ENCODE assay signal across 8 mouse cellular contexts in the genomic region with DNA sequence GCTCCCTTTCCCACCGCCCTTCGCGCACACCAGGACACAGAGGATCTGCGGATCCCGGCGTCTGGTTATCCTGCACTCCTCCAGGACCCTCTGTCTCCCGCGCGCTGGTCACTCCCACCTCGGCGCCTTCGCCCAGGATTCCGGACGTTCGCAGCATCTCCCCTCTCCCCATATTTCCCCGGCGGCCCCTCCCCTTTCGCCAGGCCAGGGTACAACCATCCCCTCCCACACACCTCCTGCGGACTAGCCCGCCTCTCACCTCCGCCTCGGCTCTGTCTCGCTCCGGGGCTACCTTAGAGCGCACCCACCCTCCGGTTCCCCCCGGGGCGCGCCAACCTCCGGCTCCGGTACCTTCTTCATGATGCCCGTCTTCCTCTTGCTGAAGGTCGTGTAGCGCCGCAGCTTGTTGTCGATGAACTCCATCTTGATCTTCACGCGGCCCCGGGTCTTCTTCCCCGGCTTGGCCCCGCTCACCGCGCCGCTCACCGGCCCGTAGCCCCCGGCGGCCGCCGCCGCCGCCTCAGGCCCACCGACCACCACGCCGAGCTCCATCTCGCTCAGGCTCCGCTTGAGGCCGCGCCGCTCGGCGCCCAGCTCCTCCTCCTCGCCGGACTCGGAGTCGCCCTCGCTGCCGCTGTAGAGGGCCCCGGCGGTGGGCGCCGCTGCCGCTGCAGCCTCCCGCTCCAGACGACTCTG. TPM values are rescaled to one million over a fixed set of nuclear protein-coding genes. Genes with fewer than 3 reads are reported as not detected.
DNase-seq lines count a peak whose midpoint lies in the region; ATAC-seq and TF ChIP-seq lines count a peak whose summit lies in the region.

No protein-coding gene starts in this region.

- peak; percentile 0; the same call in 1 of the 2 replicates for ATAC-seq in heart, embryonic 16.5 days (replicated peaks; ENCODE audit: extremely low read depth, insufficient read depth, low FRiP score)
- no peak for ATAC-seq in limb, embryonic 12.5 days (ENCODE audit: insufficient number of reproducible peaks, insufficient read depth, low FRiP score, low TSS enrichment, low read depth)
- ATAC-seq in midbrain, embryonic 15.5 days (replicated peaks), result peak; percentile 1; the same call in 1 of the 2 replicates

- DNase-seq in adrenal gland, adult (ENCODE audit: inconsistent age in 2 of 2, low spot score in 1 of 2), result peak; percentile 67 to 88
- DNase-seq in adrenal gland, adult 8-10 months, result no peak
- peak; percentile 45 for DNase-seq in MEL (ENCODE audit: low read depth, low spot score)
- peak; percentile 64 for DNase-seq in embryo, embryonic 10.5 days (ENCODE audit: low spot score)
- peak; percentile 66 for DNase-seq in testis, postnatal 14 days (ENCODE audit: low spot score)

- H3K27me3 ChIP-seq in MEL (ENCODE audit: control insufficient read depth in 1 of 2, insufficient read depth in 2 of 2, low read length in 2 of 2), result no peaks in the 10 kb centered on the region
- no peaks in the 10 kb centered on the region for H3K27me3 ChIP-seq in heart, embryonic 16.5 days (ENCODE audit: control insufficient read depth, insufficient read depth, low read length)
- no peaks in the 10 kb centered on the region for H3K27me3 ChIP-seq in limb, embryonic 12.5 days
- H3K27me3 ChIP-seq in midbrain, embryonic 15.5 days (replicated peaks), result no peaks in the 10 kb centered on the region

- TF ChIP-seq RAD21 in MEL (IDR thresholded peaks at IDR 0.05; ENCODE audit: low read depth, low read length), result no peak

- no peak for TF ChIP-seq POLR2A in MEL (IDR thresholded peaks at IDR 0.05; ENCODE audit: control insufficient read depth in 1 of 2, insufficient read depth in 1 of 2, low read depth in 1 of 2, low read length in 2 of 2, poor library complexity in 1 of 2)

- peak overlapping the region; percentile 78 for H3K4me2 ChIP-seq in heart, embryonic 16.5 days (ENCODE audit: low read depth, low read length)
- peak overlapping the region; percentile 93 for H3K4me2 ChIP-seq in limb, embryonic 12.5 days
- H3K4me2 ChIP-seq in midbrain, embryonic 15.5 days, result peak overlapping the region; percentile 92

- TF ChIP-seq CTCF in MEL (IDR thresholded peaks at IDR 0.05 in 2 of 3, conservative IDR thresholded peaks at IDR 0.05 in 1 of 3; ENCODE audit: control insufficient read depth in 1 of 3, insufficient read depth in 1 of 3, low read depth in 2 of 3, low read length in 3 of 3, poor library complexity in 1 of 3, severe bottlenecking in 1 of 3), result no peak

- 0 out of 2 replicates have a peak overlapping the region, but pooled peaks have one; percentile 27 for H3K27ac ChIP-seq in MEL (ENCODE audit: control insufficient read depth, low read depth, low read length)
- H3K27ac ChIP-seq in heart, embryonic 16.5 days (ENCODE audit: low read length), result peak overlapping the region; percentile 97
- peak overlapping the region; percentile 92 for H3K27ac ChIP-seq in limb, embryonic 12.5 days
- peak overlapping the region; percentile 91 for H3K27ac ChIP-seq in midbrain, embryonic 15.5 days

- peak overlapping the region; percentile 74 to 82 for H3K4me3 ChIP-seq in MEL (ENCODE audit: control insufficient read depth in 1 of 2, insufficient read depth in 1 of 2, low read depth in 2 of 2, low read length in 2 of 2)
- peak overlapping the region; percentile 96 for H3K4me3 ChIP-seq in heart, embryonic 16.5 days (ENCODE audit: low read length)
- peak overlapping the region; percentile 99 for H3K4me3 ChIP-seq in limb, embryonic 12.5 days (replicated peaks)
- H3K4me3 ChIP-seq in midbrain, embryonic 15.5 days, result peak overlapping the region; percentile 89

- peaks cover 2 to 14% of the 10 kb centered on the region in 2 experiments; a peak in 3 of 4 replicates for H3K4me1 ChIP-seq in MEL (ENCODE audit: control insufficient read depth in 1 of 2, insufficient read depth in 2 of 2, low read length in 2 of 2)
- H3K4me1 ChIP-seq in heart, embryonic 16.5 days (ENCODE audit: control insufficient read depth, insufficient read depth, low read length), result peaks cover 30% of the 10 kb centered on the region
- peaks cover 42% of the 10 kb centered on the region for H3K4me1 ChIP-seq in limb, embryonic 12.5 days (replicated peaks)
- peaks cover 37% of the 10 kb centered on the region for H3K4me1 ChIP-seq in midbrain, embryonic 15.5 days

- H3K9ac ChIP-seq in MEL (ENCODE audit: control insufficient read depth, low read depth, low read length, poor library complexity, severe bottlenecking), result peak overlapping the region; percentile 99
- peak overlapping the region; percentile 100 for H3K9ac ChIP-seq in heart, embryonic 16.5 days (ENCODE audit: low read length)
- H3K9ac ChIP-seq in limb, embryonic 12.5 days (replicated peaks), result peak overlapping the region; percentile 99
- peak overlapping the region; percentile 91 for H3K9ac ChIP-seq in midbrain, embryonic 15.5 days

- peaks cover 0 to 9% of the 10 kb centered on the region in 2 experiments; a peak in 3 of 4 replicates for H3K36me3 ChIP-seq in MEL (ENCODE audit: control insufficient read depth in 1 of 2, insufficient read depth in 2 of 2, low read length in 2 of 2)
- H3K36me3 ChIP-seq in heart, embryonic 16.5 days (ENCODE audit: control insufficient read depth, insufficient read depth), result peaks cover 20% of the 10 kb centered on the region
- peaks cover 23% of the 10 kb centered on the region for H3K36me3 ChIP-seq in limb, embryonic 12.5 days
- H3K36me3 ChIP-seq in midbrain, embryonic 15.5 days (replicated peaks), result peaks cover 13% of the 10 kb centered on the region

- WGBS in heart, embryonic 16.5 days, result under 1% methylated on average over 75 of the region's 75 CpGs
- under 1% methylated on average over 72 of the region's 75 CpGs for WGBS in limb, embryonic 12.5 days
- WGBS in midbrain, embryonic 15.5 days, result under 1% methylated on average over 70 of the region's 75 CpGs

- H3K9me3 ChIP-seq in MEL (replicated peaks; ENCODE audit: insufficient read depth, low read length), result no peaks in the 10 kb centered on the region
- H3K9me3 ChIP-seq in heart, embryonic 16.5 days (replicated peaks; ENCODE audit: control insufficient read depth, low read length), result no peaks in the 10 kb centered on the region
- H3K9me3 ChIP-seq in limb, embryonic 12.5 days, result no peaks in the 10 kb centered on the region
- H3K9me3 ChIP-seq in midbrain, embryonic 15.5 days, result no peaks in the 10 kb centered on the region

- H3K79me2 ChIP-seq in MEL (ENCODE audit: control insufficient read depth, insufficient read depth, low read length, poor library complexity), result peaks cover 26% of the 10 kb centered on the region

- TF ChIP-seq EP300 in MEL (IDR thresholded peaks at IDR 0.05; ENCODE audit: low read depth in 1 of 2, low read length in 2 of 2), result no peak

TF ChIP-seq in MEL, 35 proteins besides CTCF, POLR2A, EP300 and RAD21:
- TF ChIP-seq MAZ (IDR thresholded peaks at IDR 0.05; ENCODE audit: low read depth, low read length) (no peak), GABPA (IDR thresholded peaks at IDR 0.05; ENCODE audit: low read depth, low read length) (no peak), UBTF (IDR thresholded peaks at IDR 0.05; ENCODE audit: borderline replicate concordance, insufficient read depth, low read depth, low read length) (0 out of 2 replicates have a peak, but pooled peaks have one; percentile 85), MYC (IDR thresholded peaks at IDR 0.05; ENCODE audit: low read depth, low read length) (no peak)

RNA-seq across cellular contexts. Expression of a gene that starts 0.8 kb away (rescaled TPM):
- total RNA-seq in adrenal gland, adult 8-10 months (2022), result 10 to 100 TPM; 34.0 to 42.0 (median 37.2) TPM
- total RNA-seq in MEL (2012; rRNA removed), result 38.9 and 43.9 TPM in 2 replicates
- polyA plus RNA-seq in MEL (2012; ENCODE audit: insufficient read depth in 1 of 2, insufficient read length in 2 of 2, low read depth in 1 of 2, low replicate concordance in 2 of 2, missing spikeins in 1 of 2), result 100 to 1,000 TPM in 1 of 2 experiments, not detected in 1; 114 TPM
- 11.0 and 12.4 TPM in 2 replicates for polyA plus RNA-seq in heart, embryonic 16.5 days (2015; fragmentation: Nextera tagmentation; extraction: Ambion mirVana)
- polyA plus RNA-seq in limb, embryonic 12.5 days (2016; fragmentation: Nextera tagmentation; extraction: Ambion mirVana), result 11.8 and 12.4 TPM in 2 replicates
- 3.7 and 5.7 TPM in 2 replicates for polyA plus RNA-seq in midbrain, embryonic 15.5 days (2015; fragmentation: Nextera tagmentation; extraction: Ambion mirVana)

RNA-seq across cellular contexts. Expression of a gene that starts 8.9 kb away (rescaled TPM):
- total RNA-seq in adrenal gland, adult 8-10 months (2022), result 10 to 100 TPM; 31.6 to 48.8 (median 37.7) TPM
- 3.6 TPM in 2 replicates for total RNA-seq in MEL (2012; rRNA removed)
- polyA plus RNA-seq in MEL (2012; ENCODE audit: insufficient read depth in 1 of 2, insufficient read length in 2 of 2, low read depth in 1 of 2, low replicate concordance in 2 of 2, missing spikeins in 1 of 2), result 10 to 100 TPM in 1 of 2 experiments, not detected in 1; 10.7 TPM
- 5.6 and 6.4 TPM in 2 replicates for polyA plus RNA-seq in heart, embryonic 16.5 days (2015; fragmentation: Nextera tagmentation; extraction: Ambion mirVana)
- polyA plus RNA-seq in limb, embryonic 12.5 days (2016; fragmentation: Nextera tagmentation; extraction: Ambion mirVana), result 8.9 and 10.8 TPM in 2 replicates
- polyA plus RNA-seq in midbrain, embryonic 15.5 days (2015; fragmentation: Nextera tagmentation; extraction: Ambion mirVana), result 25.0 and 26.7 TPM in 2 replicates

RNA-seq across cellular contexts. Expression of a gene that starts 58.6 kb away (rescaled TPM):
- total RNA-seq in adrenal gland, adult 8-10 months (2022), result 1 to 10 TPM; 4.5 to 6.9 (median 6.4) TPM
- total RNA-seq in MEL (2012; rRNA removed), result 37.2 and 40.8 TPM in 2 replicates
- polyA plus RNA-seq in MEL (2012; ENCODE audit: insufficient read depth in 1 of 2, insufficient read length in 2 of 2, low read depth in 1 of 2, low replicate concordance in 2 of 2, missing spikeins in 1 of 2), result 10 to 100 TPM in 1 of 2 experiments, not detected in 1; 86.5 TPM
- polyA plus RNA-seq in heart, embryonic 16.5 days (2015; fragmentation: Nextera tagmentation; extraction: Ambion mirVana), result 28.0 and 29.6 TPM in 2 replicates
- polyA plus RNA-seq in limb, embryonic 12.5 days (2016; fragmentation: Nextera tagmentation; extraction: Ambion mirVana), result 51.6 and 55.3 TPM in 2 replicates
- polyA plus RNA-seq in midbrain, embryonic 15.5 days (2015; fragmentation: Nextera tagmentation; extraction: Ambion mirVana), result 14.5 and 17.3 TPM in 2 replicates

Comparison
In these comparisons a context has a peak if more than half of its experiments do, and no peak if none do; other contexts are left out.
1. H3K27ac ChIP-seq: peak in every context shown above with its lines; median percentile 97 in heart, embryonic 16.5 days; 92 in limb, embryonic 12.5 days; 91 in midbrain, embryonic 15.5 days; 27 in MEL.